Mouse (Mus musculus) lung, embryonic 15.5 days (tissue): ENCODE data around the gene Avil. TPM values are rescaled to one million over a fixed set of nuclear protein-coding genes. Genes with fewer than 3 reads are reported as not detected.

Experiments
- ATAC-seq: fragments of 200-750 bp; cut with Nextera tagmentation; 2 replicates; pipeline ENCODE4 v1.8.0; 2017; ENCODE audit warnings: moderate number of reproducible peaks, borderline replicate concordance; ENCODE audit not compliant: low FRiP score, low TSS enrichment; ENCODE audit errors: extremely low read depth
- H3K27ac ChIP-seq: fragments of 300-500 bp; sonication (generic); 2 replicates; pipeline ENCODE4 v1.5.1; 2015; ENCODE audit warnings: moderate library complexity, mild to moderate bottlenecking, inconsistent platforms
- H3K27me3 ChIP-seq: fragments of 300-500 bp; sonication (generic); 2 replicates; pipeline ENCODE4 v1.6.1; 2015; ENCODE audit warnings: inconsistent platforms
- H3K36me3 ChIP-seq: fragments of 300-500 bp; sonication (generic); 2 replicates; pipeline ENCODE4 v1.6.1; 2015; ENCODE audit warnings: inconsistent platforms
- H3K4me1 ChIP-seq: fragments of 300-500 bp; sonication (generic); 2 replicates; pipeline ENCODE4 v1.6.1; 2015; ENCODE audit warnings: inconsistent platforms
- H3K4me2 ChIP-seq: fragments of 300-500 bp; sonication (generic); 2 replicates; pipeline ENCODE4 v1.6.1; 2015; ENCODE audit warnings: inconsistent platforms, mild to moderate bottlenecking, moderate library complexity
- H3K4me3 ChIP-seq: fragments of 300-500 bp; sonication (generic); 2 replicates; pipeline ENCODE4 v1.5.1; 2015; ENCODE audit warnings: mild to moderate bottlenecking, inconsistent platforms
- H3K9ac ChIP-seq: fragments of 300-500 bp; sonication (generic); 2 replicates; pipeline ENCODE4 v1.6.1; 2015; ENCODE audit warnings: inconsistent platforms
- H3K9me3 ChIP-seq: fragments of 300-500 bp; sonication (generic); 2 replicates; pipeline ENCODE4 v1.6.1; 2016; ENCODE audit warnings: inconsistent platforms
- WGBS: fragments of 180-500 bp; shearing (Covaris S2); methylation state at CpG from one replicate; pipeline ENCODE4 v1.1.7; 2015; 5-methylcytosine and 5-hydroxymethylcytosine counted together
- polyA plus RNA-seq: library from polyadenylated mRNA; unstranded; fragments of >200 nt; fragmentation: Nextera tagmentation; extraction: Ambion mirVana; gene quantifications from 2 replicates; pipeline ENCODE4 v1.2.1, GENCODE M21; 2015

The Avil gene
- polyA plus RNA-seq, 1 experiment from 2014 or later = 0.39 TPM

DNA sequence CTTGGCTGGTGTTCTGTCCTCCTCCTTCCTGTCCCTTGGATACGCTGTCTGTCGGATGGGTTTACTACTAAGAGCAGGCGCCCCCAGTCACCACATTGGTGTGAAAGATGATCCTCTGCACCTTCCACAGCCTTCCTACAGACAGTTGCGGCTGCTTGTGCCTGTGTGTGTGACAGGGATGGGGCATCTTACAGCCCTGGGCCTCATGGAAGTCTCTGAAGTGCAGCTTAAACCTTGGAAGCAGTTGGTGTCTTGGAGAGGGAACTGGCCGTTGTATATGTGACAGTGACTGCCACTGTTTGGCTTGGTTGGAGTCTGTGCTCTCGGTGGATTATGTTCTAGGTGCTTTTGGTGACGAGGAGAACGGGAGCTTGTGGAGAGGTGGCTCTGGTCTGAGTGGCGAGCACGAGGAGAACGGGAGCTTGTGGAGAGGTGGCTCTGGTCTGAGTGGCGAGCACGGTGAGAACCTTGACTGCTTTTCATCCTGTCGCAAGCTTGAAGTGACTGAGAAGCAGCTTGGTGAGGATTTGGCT lies 17.2 kb upstream of the Avil start:
- Histone ChIP-seq H3K4me1 (peaks cover 78% of the 10 kb centered on the region), H3K4me3 (peak overlapping the region; percentile 92), H3K9ac (peak overlapping the region; percentile 47; the same call in 1 of the 2 replicates), H3K4me2 (peak overlapping the region; percentile 92), H3K36me3 (no peaks in the 10 kb centered on the region; the same call in 1 of the 2 replicates), H3K9me3 (no peaks in the 10 kb centered on the region), H3K27ac (peak overlapping the region; percentile 91), H3K27me3 (no peaks in the 10 kb centered on the region)
- ATAC-seq = no peak
- 26% methylated on average over 14 of the region's 14 CpGs for WGBS

DNA sequence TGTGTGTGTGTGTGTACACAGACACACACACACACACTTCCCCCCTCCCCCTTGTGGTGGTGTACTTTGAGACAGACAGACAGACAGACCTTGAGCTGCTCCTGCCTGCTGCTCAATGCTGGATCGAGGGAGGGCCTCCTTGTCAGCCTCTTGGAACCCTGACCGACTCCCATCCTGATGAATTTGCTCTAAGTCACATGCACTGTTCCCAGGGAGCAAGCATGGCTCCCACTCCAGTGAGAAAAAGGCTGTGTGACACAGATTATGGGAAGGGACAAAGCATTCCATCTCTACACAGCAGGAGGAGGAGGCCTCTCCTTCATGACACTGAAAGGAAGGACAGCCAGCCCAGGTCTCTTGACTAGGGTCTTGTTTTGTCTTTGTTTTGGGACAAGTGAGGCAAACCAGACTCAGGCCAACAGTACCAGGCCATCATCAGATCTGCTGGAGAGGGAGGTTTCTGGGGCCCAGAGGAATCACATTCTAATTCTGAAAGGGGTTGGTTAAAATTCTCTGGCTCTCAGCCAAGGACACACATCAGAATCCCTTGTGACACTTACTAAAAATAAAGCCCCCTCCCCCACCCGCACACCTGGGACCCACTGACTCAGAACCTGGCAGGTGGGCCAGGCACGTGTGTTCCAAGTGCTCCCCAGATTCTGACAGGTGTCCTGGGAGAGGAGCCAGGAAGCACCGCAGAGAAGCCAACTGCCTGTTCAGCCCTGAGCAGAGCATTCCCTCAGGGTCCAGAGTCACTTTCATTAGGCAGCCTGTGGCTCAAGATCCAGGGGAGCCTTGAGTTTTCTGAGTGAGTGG lies 16.1 kb upstream of the Avil start:
- Histone ChIP-seq H3K36me3 (no peaks in the 10 kb centered on the region; the same call in 1 of the 2 replicates), H3K9me3 (no peaks in the 10 kb centered on the region), H3K4me1 (peaks cover 90% of the 10 kb centered on the region), H3K27ac (peak overlapping the region; percentile 91), H3K27me3 (no peaks in the 10 kb centered on the region), H3K4me2 (peak overlapping the region; percentile 92), H3K4me3 (peak overlapping the region; percentile 92; the same call in 1 of the 2 replicates), H3K9ac (peak overlapping the region; percentile 17; the same call in 1 of the 2 replicates)
- WGBS = 16% methylated on average over 5 of the region's 5 CpGs
- ATAC-seq = no peak

DNA sequence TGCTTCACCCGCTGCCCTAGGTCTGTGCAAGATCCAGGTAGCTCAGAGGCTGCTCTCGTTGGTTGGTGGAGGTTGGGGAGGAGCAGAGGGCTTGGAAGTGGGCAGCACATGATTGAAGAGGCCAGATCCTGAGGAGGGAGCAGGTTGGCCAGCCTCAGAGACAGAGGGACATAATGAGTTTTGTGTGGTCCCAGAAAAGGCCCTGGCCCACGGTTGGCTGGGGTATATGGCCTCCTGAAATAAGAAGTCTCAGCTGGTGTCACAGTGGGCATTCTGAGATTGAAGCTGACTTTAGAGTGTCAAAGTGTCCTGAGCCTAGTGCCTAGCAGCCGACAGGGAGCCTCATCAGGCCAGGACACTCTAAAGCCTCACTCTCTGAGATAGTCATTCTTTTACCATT lies 15.4 kb upstream of the Avil start:
- Histone ChIP-seq H3K27me3 (no peaks in the 10 kb centered on the region), H3K4me2 (no peak overlapping the region), H3K9ac (no peak overlapping the region; the same call in 1 of the 2 replicates), H3K27ac (peak overlapping the region; percentile 91), H3K9me3 (no peaks in the 10 kb centered on the region), H3K4me1 (peaks cover 96% of the 10 kb centered on the region), H3K4me3 (no peak overlapping the region), H3K36me3 (no peaks in the 10 kb centered on the region; the same call in 1 of the 2 replicates)
- 70% methylated on average over 4 of the region's 4 CpGs for WGBS
- no peak for ATAC-seq

DNA sequence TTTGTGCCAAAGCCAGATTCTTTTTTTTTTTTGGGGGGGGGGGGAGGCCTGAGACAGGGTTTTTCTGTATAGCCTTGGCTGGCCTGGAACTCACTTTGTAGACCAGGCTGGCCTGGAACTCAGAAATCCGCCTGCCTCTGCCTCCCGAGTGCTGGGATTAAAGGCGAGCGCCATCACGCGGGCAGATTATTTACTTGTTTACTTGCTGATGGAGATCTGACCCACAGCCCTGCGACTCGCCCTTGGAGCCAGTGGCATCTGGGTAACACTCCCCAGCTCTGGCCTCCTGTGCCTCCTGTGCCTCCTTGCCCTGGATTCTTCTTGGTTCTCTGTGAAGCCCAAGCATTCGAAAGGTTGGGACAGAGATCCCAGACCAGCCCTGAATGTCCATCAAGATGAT lies 14.9 kb upstream of the Avil start:
- Histone ChIP-seq H3K27me3 (no peaks in the 10 kb centered on the region), H3K36me3 (no peaks in the 10 kb centered on the region; the same call in 1 of the 2 replicates), H3K4me1 (peaks cover 97% of the 10 kb centered on the region), H3K27ac (peak overlapping the region; percentile 91), H3K4me3 (no peak overlapping the region), H3K4me2 (no peak overlapping the region), H3K9me3 (no peaks in the 10 kb centered on the region), H3K9ac (no peak overlapping the region)
- 88% methylated on average over 9 of the region's 9 CpGs for WGBS
- ATAC-seq = no peak

DNA sequence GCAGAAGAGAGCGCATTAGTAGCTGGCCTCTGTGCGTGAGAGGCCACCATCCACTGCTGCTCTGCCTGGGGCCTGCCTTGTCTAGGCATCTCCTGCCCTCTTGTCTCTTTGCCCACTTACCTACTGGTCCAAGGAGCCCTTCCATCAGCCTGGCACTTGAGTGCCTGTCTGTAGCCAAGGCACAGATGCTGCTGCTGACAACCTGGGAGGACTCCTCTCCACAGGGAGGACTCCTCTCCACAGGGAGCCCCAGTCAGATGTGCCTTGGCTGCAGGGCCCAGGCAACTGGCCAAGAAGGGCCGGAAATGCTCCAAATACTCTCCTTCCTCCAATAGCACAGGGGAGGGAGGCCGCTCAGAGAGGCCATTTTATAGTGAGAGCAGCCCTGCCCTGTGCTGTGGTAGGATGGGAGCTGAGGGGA lies 14.0 kb upstream of the Avil start:
- H3K27ac ChIP-seq = peak overlapping the region; percentile 91
- peaks cover 92% of the 10 kb centered on the region for H3K4me1 ChIP-seq
- 36% methylated on average over 4 of the region's 4 CpGs for WGBS
- peak overlapping the region; percentile 37 for H3K4me2 ChIP-seq
- H3K9me3 ChIP-seq = no peaks in the 10 kb centered on the region
- H3K36me3 ChIP-seq = peaks cover 2% of the 10 kb centered on the region
- no peaks in the 10 kb centered on the region for H3K27me3 ChIP-seq
- H3K4me3 ChIP-seq = 0 out of 2 replicates have a peak overlapping the region, but pooled peaks have one; percentile 7
- H3K9ac ChIP-seq = no peak overlapping the region; the same call in 1 of the 2 replicates
- peak; percentile 87 for ATAC-seq

DNA sequence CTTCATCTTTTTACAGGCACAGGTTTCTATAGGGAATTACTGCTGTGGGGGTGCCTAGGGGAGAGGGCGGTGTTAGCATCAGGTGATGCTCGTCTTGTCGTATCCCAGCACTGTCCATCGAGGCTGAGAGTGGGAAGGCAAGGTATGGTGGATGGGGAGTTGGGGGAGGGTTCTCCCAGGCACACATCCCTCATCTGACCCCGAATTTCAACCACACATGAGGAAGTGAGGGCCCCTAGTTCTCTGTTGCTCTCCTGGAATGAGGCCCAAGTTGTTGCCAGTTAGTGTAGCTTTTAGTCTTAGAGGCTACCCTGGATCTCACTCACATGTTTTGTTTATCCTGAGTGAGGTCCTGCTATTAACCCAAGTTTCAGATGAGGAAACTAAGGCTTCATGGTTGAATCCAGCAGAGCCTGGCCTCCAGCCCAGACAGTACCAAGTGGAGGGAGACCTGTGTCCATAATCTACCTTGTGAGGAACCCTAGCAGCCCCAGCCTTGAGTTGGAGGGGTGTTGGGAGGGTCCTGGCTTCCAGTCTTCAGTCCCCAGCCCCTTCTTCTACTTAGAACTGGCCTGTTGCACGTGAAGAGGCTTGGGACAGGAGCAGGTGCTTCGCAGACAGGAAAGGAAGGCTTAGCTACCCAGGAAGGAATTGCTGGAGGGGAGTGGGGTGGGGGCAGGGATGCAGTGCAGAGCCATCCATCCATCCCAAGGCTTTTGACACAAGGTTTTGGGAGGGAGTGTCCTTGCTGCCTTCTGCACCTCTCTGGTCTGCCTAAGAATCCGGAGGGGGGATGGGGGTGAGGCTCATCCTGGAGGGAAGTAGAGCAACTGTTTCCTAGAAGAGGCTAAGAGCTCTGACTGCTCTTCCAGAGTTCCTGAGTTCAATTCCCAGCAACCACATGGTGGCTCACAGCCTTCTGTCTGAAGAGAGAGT lies 13.1 kb upstream of the Avil start:
- Histone ChIP-seq H3K4me2 (peak overlapping the region; percentile 37), H3K9ac (no peak overlapping the region; the same call in 1 of the 2 replicates), H3K27ac (peak overlapping the region; percentile 91), H3K4me3 (peak overlapping the region; percentile 7; the same call in 1 of the 2 replicates), H3K36me3 (peaks cover 11% of the 10 kb centered on the region), H3K4me1 (peaks cover 83% of the 10 kb centered on the region), H3K27me3 (no peaks in the 10 kb centered on the region), H3K9me3 (no peaks in the 10 kb centered on the region)
- no peak for ATAC-seq
- WGBS = 45% methylated on average over 8 of the region's 8 CpGs

DNA sequence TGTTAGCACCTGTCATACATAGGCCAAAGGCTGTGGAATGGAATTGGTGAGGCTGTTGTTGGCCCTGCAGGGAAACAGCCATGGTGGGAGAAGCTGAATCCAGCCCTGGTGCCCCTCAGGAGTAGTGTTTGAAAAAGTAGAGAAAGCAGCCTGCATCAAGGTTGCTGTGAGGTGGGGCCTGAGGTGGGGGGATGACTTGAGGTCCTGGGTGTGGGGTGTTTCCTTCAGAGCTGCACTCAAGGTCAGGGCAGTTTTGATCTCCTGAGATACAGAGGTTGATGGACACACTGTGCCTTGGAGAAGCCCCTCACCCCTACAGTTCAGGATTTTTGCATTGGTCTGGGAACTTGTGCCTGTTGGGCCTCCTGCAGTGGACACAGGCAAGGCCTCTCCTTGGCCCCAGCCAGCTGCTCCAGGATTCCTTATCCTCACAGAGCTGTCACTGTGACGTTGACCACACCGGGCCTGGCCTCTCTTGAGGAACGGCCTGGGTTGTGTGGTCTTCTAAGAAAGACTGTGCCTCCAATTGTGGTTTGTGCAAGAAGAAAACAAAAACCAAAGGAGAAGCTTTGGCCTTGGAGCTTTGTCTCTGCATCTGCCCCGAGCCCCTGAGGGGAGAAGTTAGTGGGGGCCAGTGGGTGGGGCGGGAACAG lies 11.9 kb upstream of the Avil start:
- peak overlapping the region; percentile 91; the same call in 1 of the 2 replicates for H3K27ac ChIP-seq

DNA sequence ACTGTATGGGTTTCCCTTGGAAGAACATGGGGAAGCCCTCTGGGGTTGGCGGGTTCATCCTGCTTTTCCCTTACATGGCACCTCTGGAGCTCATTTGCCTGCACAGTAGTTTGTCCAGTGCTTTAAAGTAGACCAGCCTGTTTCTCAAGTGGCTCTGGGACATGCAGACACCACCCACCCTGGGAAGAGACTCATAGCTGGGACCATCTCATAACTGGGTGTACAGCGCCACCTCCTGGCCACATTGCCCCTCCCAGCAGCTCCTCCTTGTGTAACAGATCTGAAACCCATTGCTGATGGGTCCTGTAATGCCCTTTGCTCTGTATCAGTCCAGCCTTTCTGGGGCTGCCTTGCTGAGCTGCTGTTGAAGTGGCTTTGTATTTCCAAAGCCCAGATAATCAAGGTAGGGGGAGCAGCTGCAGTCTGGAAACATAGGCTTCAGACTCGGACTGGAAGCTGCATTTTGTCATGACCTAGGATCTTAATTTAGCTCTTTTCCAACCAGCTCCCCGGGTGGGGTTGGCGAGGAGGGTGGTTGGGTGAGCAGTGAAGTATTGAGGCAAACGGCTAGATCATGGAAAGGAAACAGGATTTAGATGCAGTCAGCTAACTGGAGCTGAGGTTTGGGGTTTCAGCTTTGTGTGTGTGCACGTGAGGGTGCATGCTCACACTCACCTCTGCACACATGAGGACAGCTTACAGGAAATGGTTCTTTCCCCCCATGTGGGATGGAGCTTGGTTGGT lies 10.0 kb upstream of the Avil start:
- Histone ChIP-seq H3K4me2 (0 out of 2 replicates have a peak overlapping the region, but pooled peaks have one; percentile 11), H3K27ac (peak overlapping the region; percentile 68), H3K27me3 (no peaks in the 10 kb centered on the region), H3K4me3 (no peak overlapping the region), H3K4me1 (peaks cover 53% of the 10 kb centered on the region), H3K9me3 (no peaks in the 10 kb centered on the region), H3K36me3 (peaks cover 42% of the 10 kb centered on the region), H3K9ac (no peak overlapping the region)
- 59% methylated on average over 7 of the region's 7 CpGs for WGBS
- ATAC-seq = peak; percentile 62; the same call in 1 of the 2 replicates

More for the DNA sequence above, 11.9 kb upstream of the Avil start:
- WGBS = 49% methylated on average over 5 of the region's 5 CpGs
- Histone ChIP-seq H3K9ac (no peak overlapping the region), H3K27me3 (no peaks in the 10 kb centered on the region), H3K4me2 (no peak overlapping the region), H3K4me1 (peaks cover 71% of the 10 kb centered on the region), H3K36me3 (peaks cover 23% of the 10 kb centered on the region), H3K4me3 (no peak overlapping the region), H3K9me3 (no peaks in the 10 kb centered on the region)
- no peak for ATAC-seq

DNA sequence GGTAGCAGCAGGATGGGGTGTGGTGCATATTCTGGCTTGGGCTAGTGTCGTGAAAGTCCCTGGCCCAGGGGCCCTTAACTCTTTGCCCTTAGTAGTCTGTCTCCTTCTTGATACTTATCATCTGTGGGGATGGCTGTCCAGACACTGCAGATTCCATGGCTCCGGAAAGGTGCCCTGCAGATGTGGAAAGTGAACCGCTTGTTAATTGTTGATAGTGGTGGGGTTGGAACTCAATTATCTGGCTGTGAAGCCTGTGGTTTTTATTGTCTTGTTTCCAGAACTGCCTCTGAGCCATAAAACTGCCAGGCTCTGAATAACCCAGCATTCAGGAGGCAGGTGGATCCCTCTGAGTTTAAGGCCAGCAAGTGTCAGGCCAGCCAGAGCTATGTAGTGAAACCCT lies 8.8 kb upstream of the Avil start:
- Histone ChIP-seq H3K9me3 (no peaks in the 10 kb centered on the region), H3K4me2 (no peak overlapping the region), H3K4me1 (peaks cover 41% of the 10 kb centered on the region), H3K9ac (no peak overlapping the region), H3K36me3 (peaks cover 46% of the 10 kb centered on the region), H3K4me3 (no peak overlapping the region), H3K27me3 (no peaks in the 10 kb centered on the region), H3K27ac (no peak overlapping the region)
- ATAC-seq = no peak
- 68% methylated on average over 3 of the region's 3 CpGs for WGBS

DNA sequence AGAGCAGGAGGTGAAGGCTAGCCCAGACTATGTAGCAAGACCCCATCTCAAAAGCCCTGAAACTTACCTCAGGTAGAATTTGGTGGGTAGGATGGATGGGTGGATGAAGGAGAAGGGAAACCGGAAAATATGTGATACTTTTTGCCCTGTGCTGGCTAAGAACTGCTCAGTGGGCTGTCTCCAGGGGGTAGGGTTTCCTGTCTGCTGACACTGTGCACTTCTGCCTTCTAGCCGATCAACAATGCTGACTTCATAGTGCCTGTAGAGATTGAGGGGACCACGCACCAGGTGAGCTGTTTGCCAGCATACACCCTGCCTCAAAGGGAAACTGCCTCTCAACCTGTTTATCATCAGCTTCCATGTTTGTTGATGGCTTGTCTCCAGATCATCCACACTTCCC lies 6.9 kb upstream of the Avil start:
- H3K36me3 ChIP-seq = peaks cover 61% of the 10 kb centered on the region
- H3K4me3 ChIP-seq = no peak overlapping the region
- no peak overlapping the region for H3K4me2 ChIP-seq
- peaks cover 22% of the 10 kb centered on the region for H3K4me1 ChIP-seq
- H3K27me3 ChIP-seq = no peaks in the 10 kb centered on the region
- no peak overlapping the region for H3K27ac ChIP-seq
- H3K9ac ChIP-seq = no peak overlapping the region
- WGBS = 84% methylated on average over 3 of the region's 3 CpGs
- no peaks in the 10 kb centered on the region for H3K9me3 ChIP-seq
- no peak for ATAC-seq
